Mouse (Mus musculus) R1 (cell line): ENCODE results near the gene Zglp1.
A peak's percentile ranks its signal among the peaks of the same experiment; 100 is the strongest.

Experiments
- DNase-seq: peaks from one replicate; pipeline ENCODE4 v3.0.0-alpha.2; 2018; ENCODE audit warnings: low read depth, low spot score

The Zglp1 gene

GRCm38 (mm10) chr9:21027774-21028290 lies 39.1 kb downstream of the Zglp1 start:
- peak; percentile 82 for DNase-seq

GRCm38 (mm10) chr9:21026849-21027248 lies 40.0 kb downstream of the Zglp1 start:
- DNase-seq, result no peak

- peak; percentile 47 for DNase-seq
Observed at GRCm38 (mm10) chr9:21025258-21025810, 41.6 kb downstream of the Zglp1 start.

GRCm38 (mm10) chr9:21022726-21023125 lies 44.2 kb downstream of the Zglp1 start:
- DNase-seq, result no peak

GRCm38 (mm10) chr9:21022288-21022687 lies 44.6 kb downstream of the Zglp1 start:
- DNase-seq, result peak; percentile 83

GRCm38 (mm10) chr9:21021363-21021762 lies 45.5 kb downstream of the Zglp1 start:
- no peak for DNase-seq

- DNase-seq, result no peak
Observed at GRCm38 (mm10) chr9:21018600-21018999, 48.3 kb downstream of the Zglp1 start.

GRCm38 (mm10) chr9:21017177-21017575 lies 49.7 kb downstream of the Zglp1 start:
- no peak for DNase-seq

GRCm38 (mm10) chr9:21016331-21017176 lies 50.3 kb downstream of the Zglp1 start:
- DNase-seq, result peak; percentile 82

- peak; percentile 87 for DNase-seq
Observed at GRCm38 (mm10) chr9:21015571-21016130, 51.2 kb downstream of the Zglp1 start, which contains the start of gene Icam1. Icam1 (plus strand) TSS chr9:21015985.

- DNase-seq, result peak; percentile 93
Observed at GRCm38 (mm10) chr9:21014691-21015570, 52.0 kb downstream of the Zglp1 start.
